In the genomic region with DNA sequence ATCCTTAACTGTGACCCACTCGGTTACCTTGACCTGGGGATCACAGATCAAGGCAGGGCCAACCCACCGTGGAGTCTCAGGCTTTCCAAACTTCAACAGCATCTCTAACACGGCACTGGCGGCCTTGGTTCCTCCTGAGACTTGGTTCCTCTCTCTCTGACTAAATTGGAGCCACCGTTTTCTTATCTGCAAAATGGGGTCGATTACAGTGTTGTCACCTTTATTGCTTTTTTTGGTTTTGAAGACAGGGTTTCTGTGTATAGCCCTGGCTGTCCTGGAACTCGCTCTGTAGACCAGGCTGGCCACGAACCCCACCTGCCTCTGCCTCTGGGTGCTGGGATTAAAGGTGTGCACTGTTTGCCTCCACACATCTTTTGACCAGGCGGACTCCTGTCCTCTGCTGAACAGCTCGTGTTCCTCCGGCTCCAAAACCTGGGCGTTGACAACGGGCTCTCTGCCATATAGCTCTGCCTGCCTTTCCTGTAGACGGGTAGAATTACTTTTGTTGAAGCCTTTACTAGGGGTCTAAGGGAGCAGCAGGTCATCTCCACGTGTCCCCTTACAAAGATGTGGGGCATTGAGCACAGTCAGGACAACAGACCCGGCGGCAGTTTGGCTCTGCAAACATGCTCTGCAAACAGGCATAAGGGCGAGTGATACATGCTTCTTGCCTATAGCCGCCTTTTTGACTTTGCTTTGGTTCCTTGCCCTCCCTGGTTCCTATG, we compare ENCODE assay signal across 7 mouse cellular contexts. TPM values are rescaled to one million over a fixed set of nuclear protein-coding genes. Genes with fewer than 3 reads are reported as not detected.
DNase-seq lines count a peak whose midpoint lies in the region; ATAC-seq and TF ChIP-seq lines count a peak whose summit lies in the region.

No protein-coding gene starts in this region.

- no peaks in the 10 kb centered on the region for H3K27me3 ChIP-seq in embryonic facial prominence, embryonic 15.5 days
- no peaks in the 10 kb centered on the region for H3K27me3 ChIP-seq in hindbrain, postnatal 0 days (ENCODE audit: insufficient read depth, low read length)

- peaks cover 64% of the 10 kb centered on the region for H3K4me1 ChIP-seq in embryonic facial prominence, embryonic 15.5 days
- H3K4me1 ChIP-seq in hindbrain, postnatal 0 days (ENCODE audit: insufficient read depth, low read length), result peaks cover 24% of the 10 kb centered on the region

- H3K9me3 ChIP-seq in embryonic facial prominence, embryonic 15.5 days (replicated peaks), result no peaks in the 10 kb centered on the region
- H3K9me3 ChIP-seq in hindbrain, postnatal 0 days (ENCODE audit: low read length), result no peaks in the 10 kb centered on the region

- ATAC-seq in embryonic facial prominence, embryonic 15.5 days (ENCODE audit: insufficient number of reproducible peaks, low FRiP score, low TSS enrichment, low read depth), result no peak
- no peak for ATAC-seq in hindbrain, postnatal 0 days

- peak; percentile 37 to 58 for DNase-seq in spleen, postnatal 10 days (ENCODE audit: low spot score in 2 of 2)
- DNase-seq in spleen, adult 12 weeks (ENCODE audit: low spot score), result no peak
- DNase-seq in hindbrain, postnatal 0 days (ENCODE audit: low spot score), result peak; percentile 22
- peak; percentile 49 to 50 for DNase-seq in lung, postnatal 4 days
- no peak for DNase-seq in urinary bladder, postnatal 10 days (ENCODE audit: low spot score)
- DNase-seq in frontal cortex, postnatal 10 days (ENCODE audit: low spot score in 2 of 2), result no peak

- H3K4me2 ChIP-seq in embryonic facial prominence, embryonic 15.5 days (replicated peaks), result peak overlapping the region; percentile 66
- peak overlapping the region; percentile 62 for H3K4me2 ChIP-seq in hindbrain, postnatal 0 days (ENCODE audit: low read depth, low read length)

- TF ChIP-seq CTCF in hindbrain, postnatal 0 days (IDR thresholded peaks at IDR 0.05; ENCODE audit: low read depth), result no peak

- H3K9ac ChIP-seq in embryonic facial prominence, embryonic 15.5 days, result peak overlapping the region; percentile 65
- peak overlapping the region; percentile 71 for H3K9ac ChIP-seq in hindbrain, postnatal 0 days (replicated peaks; ENCODE audit: low read length)

- peak overlapping the region; percentile 99 for H3K27ac ChIP-seq in embryonic facial prominence, embryonic 15.5 days (replicated peaks)
- peak overlapping the region; percentile 87 for H3K27ac ChIP-seq in hindbrain, postnatal 0 days

- 14% methylated on average over 19 of the region's 19 CpGs for WGBS in embryonic facial prominence, embryonic 15.5 days
- WGBS in hindbrain, postnatal 0 days, result 11% methylated on average over 19 of the region's 19 CpGs

- H3K36me3 ChIP-seq in embryonic facial prominence, embryonic 15.5 days, result no peaks in the 10 kb centered on the region
- no peaks in the 10 kb centered on the region for H3K36me3 ChIP-seq in hindbrain, postnatal 0 days (ENCODE audit: insufficient read depth, low read length)

- peak overlapping the region; percentile 56 for H3K4me3 ChIP-seq in embryonic facial prominence, embryonic 15.5 days (replicated peaks)
- peak overlapping the region; percentile 38 for H3K4me3 ChIP-seq in hindbrain, postnatal 0 days (ENCODE audit: low read length)

RNA-seq across cellular contexts. Expression of a gene that starts 21.7 kb away (rescaled TPM):
- polyA plus RNA-seq in embryonic facial prominence, embryonic 15.5 days (2015; fragmentation: Nextera tagmentation; extraction: Ambion mirVana), result 1,945 and 2,079 TPM in 2 replicates
- total RNA-seq in hindbrain, postnatal 0 days (2014; rRNA removed), result 619 and 723 TPM in 2 replicates
- 1,399 and 1,474 TPM in 2 replicates for polyA plus RNA-seq in hindbrain, postnatal 0 days (2015; fragmentation: Nextera tagmentation; extraction: Ambion mirVana)

Comparison
In these comparisons a context has a peak if more than half of its experiments do, and no peak if none do; other contexts are left out.
1. DNase-seq: peak in spleen, postnatal 10 days (2 of 2), hindbrain, postnatal 0 days (single experiment) and lung, postnatal 4 days (2 of 2); none in spleen, adult 12 weeks (single experiment), urinary bladder, postnatal 10 days (single experiment) and frontal cortex, postnatal 10 days (0 of 2).